Mouse (Mus musculus) erythroblast, embryonic 14.5 days (primary cell): ENCODE measurements at regions not wholly inside any gene's neighbourhood (a gene's known extent, or its start where the extent isn't known, plus 50 kb on each side); places are given as distances from the start of the nearest gene placed in this dataset.

ENCODE experiments used
- GATA1 ChIP-seq: IDR thresholded peaks from 2 replicates; pipeline ENCODE4 v1.6.1; 2012; ENCODE audit warnings: low read length, inconsistent platforms, mixed read lengths
- TAL1 ChIP-seq: IDR thresholded peaks from 3 replicates; pipeline ENCODE4 v1.6.1; 2012; ENCODE audit warnings: low read length, inconsistent platforms, mixed read lengths

GRCm38 (mm10) chr10:97158561-97159395, 320.6 kb upstream of the Dcn start:
- TF ChIP-seq GATA1, result no peak
- no peak for TF ChIP-seq TAL1
